Mouse (Mus musculus): Measurements from ENCODE around the gene Slc36a3. TPM values are rescaled to one million over a fixed set of nuclear protein-coding genes. Genes with fewer than 3 reads are reported as not detected.

The Slc36a3 gene
- polyA plus RNA-seq, 1 experiment from 2014 or later = not detected

GRCm38 (mm10) chr11:55170501-55170900 lies 19.0 kb upstream of the Slc36a3 start:
- Histone ChIP-seq H3K27ac (no peak overlapping the region), H3K9ac (replicated peaks) (no peak overlapping the region), H3K36me3 (no peaks in the 10 kb centered on the region), H3K4me1 (replicated peaks) (no peaks in the 10 kb centered on the region), H3K9me3 (no peaks in the 10 kb centered on the region), H3K4me3 (replicated peaks) (no peak overlapping the region), H3K27me3 (no peaks in the 10 kb centered on the region), H3K4me2 (no peak overlapping the region)
- WGBS = 90% methylated on average over 4 of the region's 4 CpGs
- ATAC-seq (ENCODE audit: insufficient number of reproducible peaks, insufficient read depth, low FRiP score, low TSS enrichment, low read depth) = no peak

GRCm38 (mm10) chr11:55168914-55169313 lies 17.4 kb upstream of the Slc36a3 start:
- WGBS = 87% methylated on average over 6 of the region's 6 CpGs
- Histone ChIP-seq H3K9ac (replicated peaks) (no peak overlapping the region), H3K27me3 (no peaks in the 10 kb centered on the region), H3K27ac (no peak overlapping the region), H3K4me2 (no peak overlapping the region), H3K4me1 (replicated peaks) (no peaks in the 10 kb centered on the region), H3K9me3 (no peaks in the 10 kb centered on the region), H3K36me3 (no peaks in the 10 kb centered on the region), H3K4me3 (replicated peaks) (no peak overlapping the region)
- no peak for ATAC-seq (ENCODE audit: insufficient number of reproducible peaks, insufficient read depth, low FRiP score, low TSS enrichment, low read depth)

GRCm38 (mm10) chr11:55168504-55168903 lies 17.0 kb upstream of the Slc36a3 start:
- Histone ChIP-seq H3K27ac (no peak overlapping the region), H3K27me3 (no peaks in the 10 kb centered on the region), H3K4me1 (replicated peaks) (no peaks in the 10 kb centered on the region), H3K9me3 (no peaks in the 10 kb centered on the region), H3K4me2 (no peak overlapping the region), H3K36me3 (no peaks in the 10 kb centered on the region), H3K9ac (replicated peaks) (no peak overlapping the region), H3K4me3 (replicated peaks) (no peak overlapping the region)
- ATAC-seq (ENCODE audit: insufficient number of reproducible peaks, insufficient read depth, low FRiP score, low TSS enrichment, low read depth) = no peak
- 83% methylated on average over 4 of the region's 4 CpGs for WGBS

- Histone ChIP-seq H3K4me1 (replicated peaks) (no peaks in the 10 kb centered on the region), H3K27ac (no peak overlapping the region), H3K9me3 (no peaks in the 10 kb centered on the region), H3K4me2 (no peak overlapping the region), H3K9ac (replicated peaks) (no peak overlapping the region), H3K27me3 (no peaks in the 10 kb centered on the region), H3K36me3 (no peaks in the 10 kb centered on the region), H3K4me3 (replicated peaks) (no peak overlapping the region)
- ATAC-seq (ENCODE audit: insufficient number of reproducible peaks, insufficient read depth, low FRiP score, low TSS enrichment, low read depth) = no peak
- WGBS = 92% methylated on average over 7 of the region's 7 CpGs
Observed at GRCm38 (mm10) chr11:55165748-55166147, 14.2 kb upstream of the Slc36a3 start.

GRCm38 (mm10) chr11:55164723-55165122 lies 13.2 kb upstream of the Slc36a3 start:
- H3K36me3 ChIP-seq = no peaks in the 10 kb centered on the region
- H3K4me1 ChIP-seq (replicated peaks) = no peaks in the 10 kb centered on the region
- 41% methylated on average over 3 of the region's 3 CpGs for WGBS
- H3K4me2 ChIP-seq = no peak overlapping the region
- ATAC-seq (ENCODE audit: insufficient number of reproducible peaks, insufficient read depth, low FRiP score, low TSS enrichment, low read depth) = no peak
- H3K27ac ChIP-seq = no peak overlapping the region
- H3K9me3 ChIP-seq = no peaks in the 10 kb centered on the region
- H3K9ac ChIP-seq (replicated peaks) = no peak overlapping the region
- H3K4me3 ChIP-seq (replicated peaks) = no peak overlapping the region
- H3K27me3 ChIP-seq = no peaks in the 10 kb centered on the region

GRCm38 (mm10) chr11:55162670-55163069 lies 11.2 kb upstream of the Slc36a3 start:
- no peak for ATAC-seq (ENCODE audit: insufficient number of reproducible peaks, insufficient read depth, low FRiP score, low TSS enrichment, low read depth)
- Histone ChIP-seq H3K27me3 (no peaks in the 10 kb centered on the region), H3K9ac (replicated peaks) (no peak overlapping the region), H3K4me3 (replicated peaks) (no peak overlapping the region), H3K27ac (no peak overlapping the region), H3K9me3 (no peaks in the 10 kb centered on the region), H3K4me2 (no peak overlapping the region), H3K4me1 (replicated peaks) (no peaks in the 10 kb centered on the region), H3K36me3 (no peaks in the 10 kb centered on the region)
- 51% methylated on average over 9 of the region's 9 CpGs for WGBS

GRCm38 (mm10) chr11:55158785-55159359 lies 7.4 kb upstream of the Slc36a3 start:
- 52% methylated on average over 13 of the region's 13 CpGs for WGBS
- H3K9me3 ChIP-seq = no peaks in the 10 kb centered on the region
- no peak overlapping the region for H3K27ac ChIP-seq
- no peaks in the 10 kb centered on the region for H3K27me3 ChIP-seq
- H3K4me3 ChIP-seq (replicated peaks) = no peak overlapping the region
- H3K4me2 ChIP-seq = no peak overlapping the region
- H3K4me1 ChIP-seq (replicated peaks) = no peaks in the 10 kb centered on the region
- H3K36me3 ChIP-seq = no peaks in the 10 kb centered on the region
- ATAC-seq (ENCODE audit: insufficient number of reproducible peaks, insufficient read depth, low FRiP score, low TSS enrichment, low read depth) = no peak
- H3K9ac ChIP-seq (replicated peaks) = no peak overlapping the region

- Histone ChIP-seq H3K9ac (replicated peaks) (no peak overlapping the region), H3K4me1 (replicated peaks) (no peaks in the 10 kb centered on the region), H3K27me3 (no peaks in the 10 kb centered on the region), H3K27ac (no peak overlapping the region), H3K4me3 (replicated peaks) (no peak overlapping the region), H3K9me3 (no peaks in the 10 kb centered on the region), H3K36me3 (no peaks in the 10 kb centered on the region), H3K4me2 (no peak overlapping the region)
- ATAC-seq (ENCODE audit: insufficient number of reproducible peaks, insufficient read depth, low FRiP score, low TSS enrichment, low read depth) = no peak
- WGBS = 74% methylated on average over 6 of the region's 6 CpGs
Observed at GRCm38 (mm10) chr11:55155070-55155421, 3.5 kb upstream of the Slc36a3 start.

- Histone ChIP-seq H3K4me1 (replicated peaks) (no peaks in the 10 kb centered on the region), H3K27ac (no peak overlapping the region), H3K4me2 (no peak overlapping the region), H3K9ac (replicated peaks) (no peak overlapping the region), H3K36me3 (no peaks in the 10 kb centered on the region), H3K9me3 (no peaks in the 10 kb centered on the region), H3K27me3 (no peaks in the 10 kb centered on the region), H3K4me3 (replicated peaks) (no peak overlapping the region)
- WGBS = 61% methylated on average over 3 of the region's 3 CpGs
- ATAC-seq (ENCODE audit: insufficient number of reproducible peaks, insufficient read depth, low FRiP score, low TSS enrichment, low read depth) = no peak
Observed at GRCm38 (mm10) chr11:55154398-55155069, 3.0 kb upstream of the Slc36a3 start.

- 83% methylated on average over 4 of the region's 4 CpGs for WGBS
- H3K4me3 ChIP-seq (replicated peaks) = no peak overlapping the region
- no peak for ATAC-seq (ENCODE audit: insufficient number of reproducible peaks, insufficient read depth, low FRiP score, low TSS enrichment, low read depth)
- H3K27ac ChIP-seq = no peak overlapping the region
- H3K36me3 ChIP-seq = no peaks in the 10 kb centered on the region
- H3K9me3 ChIP-seq = no peaks in the 10 kb centered on the region
- no peaks in the 10 kb centered on the region for H3K4me1 ChIP-seq (replicated peaks)
- H3K4me2 ChIP-seq = no peak overlapping the region
- H3K27me3 ChIP-seq = no peaks in the 10 kb centered on the region
- H3K9ac ChIP-seq (replicated peaks) = no peak overlapping the region
Observed at GRCm38 (mm10) chr11:55148461-55148860, 3.0 kb downstream of the Slc36a3 start.

- no peak for ATAC-seq (ENCODE audit: insufficient number of reproducible peaks, insufficient read depth, low FRiP score, low TSS enrichment, low read depth)
- WGBS = 74% methylated on average over 6 of the region's 6 CpGs
Observed at GRCm38 (mm10) chr11:55147423-55147822, 4.1 kb downstream of the Slc36a3 start.

GRCm38 (mm10) chr11:55146855-55147254 lies 4.7 kb downstream of the Slc36a3 start:
- Histone ChIP-seq H3K36me3 (no peaks in the 10 kb centered on the region), H3K4me1 (replicated peaks) (0 out of 2 replicates have a peak, but pooled peaks cover 3% of the 10 kb centered on the region), H3K9ac (replicated peaks) (no peak overlapping the region), H3K27ac (no peak overlapping the region), H3K27me3 (no peaks in the 10 kb centered on the region), H3K4me3 (replicated peaks) (no peak overlapping the region), H3K9me3 (no peaks in the 10 kb centered on the region), H3K4me2 (no peak overlapping the region)
- 86% methylated on average over 1 of the region's 1 CpGs for WGBS
- ATAC-seq (ENCODE audit: insufficient number of reproducible peaks, insufficient read depth, low FRiP score, low TSS enrichment, low read depth) = no peak

More at GRCm38 (mm10) chr11:55147423-55147822, 4.1 kb downstream of the Slc36a3 start:
- no peak overlapping the region for H3K27ac ChIP-seq
- 0 out of 2 replicates have a peak, but pooled peaks cover 3% of the 10 kb centered on the region for H3K4me1 ChIP-seq (replicated peaks)
- H3K4me3 ChIP-seq (replicated peaks) = no peak overlapping the region
- H3K9ac ChIP-seq (replicated peaks) = no peak overlapping the region
- H3K36me3 ChIP-seq = no peaks in the 10 kb centered on the region
- H3K4me2 ChIP-seq = no peak overlapping the region
- no peaks in the 10 kb centered on the region for H3K27me3 ChIP-seq
- H3K9me3 ChIP-seq = no peaks in the 10 kb centered on the region

Data from limb, embryonic 12.5 days (tissue).